ENCODE assay signal across 8 mouse cellular contexts in the genomic region with DNA sequence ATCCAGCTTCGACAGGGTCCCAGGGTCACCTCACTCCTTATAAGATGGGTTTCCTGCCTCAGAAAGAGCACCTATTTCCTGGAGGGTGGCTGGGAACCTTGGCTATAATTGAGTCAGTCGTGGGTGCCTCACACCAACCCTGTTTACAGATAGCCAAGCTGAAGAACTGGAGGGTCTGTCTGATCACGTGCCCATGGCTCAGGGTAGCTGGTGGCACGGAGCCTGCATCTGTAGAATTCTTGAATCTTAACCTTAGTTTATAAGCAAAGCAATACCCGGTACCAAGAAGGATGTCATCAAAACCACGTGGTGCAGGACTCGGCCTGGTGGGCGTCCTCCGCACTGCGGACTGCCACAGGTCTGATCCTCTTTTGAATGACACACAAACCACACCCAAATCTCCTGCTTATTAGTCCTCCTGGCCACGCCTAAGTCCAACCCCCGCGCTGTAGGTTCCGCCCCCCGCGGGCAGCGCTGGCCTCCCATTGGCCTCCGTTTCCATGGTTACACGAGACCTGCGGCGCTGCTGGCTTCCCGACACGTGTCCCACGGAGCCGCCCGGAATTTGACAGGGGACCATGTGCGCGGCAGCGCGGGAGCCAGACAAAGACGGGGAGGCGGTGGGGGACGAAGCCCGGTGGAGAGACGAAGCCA. TPM values are rescaled to one million over a fixed set of nuclear protein-coding genes. Genes with fewer than 3 reads are reported as not detected.
DNase-seq lines count a peak whose midpoint lies in the region; ATAC-seq and TF ChIP-seq lines count a peak whose summit lies in the region.

No protein-coding gene starts in this region.

- peak; percentile 93 for ATAC-seq in embryonic facial prominence, embryonic 14.5 days (ENCODE audit: low read depth)
- peak; percentile 81 for ATAC-seq in limb, embryonic 11.5 days (ENCODE audit: insufficient number of reproducible peaks, low FRiP score, low TSS enrichment, low read depth)
- peak; percentile 93 for ATAC-seq in midbrain, embryonic 13.5 days

- no peak for TF ChIP-seq POLR2A in bone marrow macrophage, adult 2 months (IDR thresholded peaks at IDR 0.05; ENCODE audit: borderline replicate concordance, low read depth, low read length)
- no peak for TF ChIP-seq POLR2A in kidney, adult 2 months (IDR thresholded peaks at IDR 0.05; ENCODE audit: low read depth, low read length)

- H3K36me3 ChIP-seq in embryonic facial prominence, embryonic 14.5 days (ENCODE audit: control insufficient read depth, insufficient read depth, low read length) = no peaks in the 10 kb centered on the region
- no peaks in the 10 kb centered on the region for H3K36me3 ChIP-seq in kidney, adult 2 months (ENCODE audit: control insufficient read depth, insufficient read depth, low read length)
- H3K36me3 ChIP-seq in limb, embryonic 11.5 days (ENCODE audit: control insufficient read depth, insufficient read depth, low read length) = no peaks in the 10 kb centered on the region
- H3K36me3 ChIP-seq in midbrain, embryonic 13.5 days = no peaks in the 10 kb centered on the region

- TF ChIP-seq CTCF in bone marrow macrophage, adult 2 months (IDR thresholded peaks at IDR 0.05; ENCODE audit: low read depth, low read length) = no peak
- TF ChIP-seq CTCF in kidney, adult 2 months (conservative IDR thresholded peaks at IDR 0.05; ENCODE audit: insufficient read depth, insufficient read length, low read depth, low read length) = no peak

- DNase-seq in embryonic facial prominence, embryonic 14.5 days (ENCODE audit: low spot score) = peak; percentile 98
- DNase-seq in heart, adult 8-10 months (ENCODE audit: low spot score) = peak; percentile 92
- DNase-seq in kidney, adult 2 months = peak; percentile 95
- DNase-seq in limb, embryonic 11.5 days (ENCODE audit: low spot score) = peak; percentile 97
- DNase-seq in skeletal muscle tissue, adult 2 months (ENCODE audit: low read depth, low spot score) = peak; percentile 82
- DNase-seq in yolk sac, embryonic 10.5 days (ENCODE audit: low spot score) = peak; percentile 92

- 3% methylated on average over 35 of the region's 35 CpGs for WGBS in embryonic facial prominence, embryonic 14.5 days
- WGBS in kidney, adult 2 months = 4% methylated on average over 35 of the region's 35 CpGs
- 3% methylated on average over 35 of the region's 35 CpGs for WGBS in limb, embryonic 11.5 days
- WGBS in midbrain, embryonic 13.5 days = 2% methylated on average over 35 of the region's 35 CpGs

- peak overlapping the region; percentile 51 for H3K4me2 ChIP-seq in embryonic facial prominence, embryonic 14.5 days (ENCODE audit: low read depth, low read length)
- H3K4me2 ChIP-seq in limb, embryonic 11.5 days (ENCODE audit: low read depth, severe bottlenecking) = peak overlapping the region; percentile 42
- peak overlapping the region; percentile 54 for H3K4me2 ChIP-seq in midbrain, embryonic 13.5 days (replicated peaks)

- peak overlapping the region; percentile 2; the same call in 1 of the 2 replicates for H3K9ac ChIP-seq in embryonic facial prominence, embryonic 14.5 days (ENCODE audit: low read depth, low read length)
- H3K9ac ChIP-seq in limb, embryonic 11.5 days (ENCODE audit: low read length) = peak overlapping the region; percentile 45; the same call in 1 of the 2 replicates
- peak overlapping the region; percentile 39; the same call in 1 of the 2 replicates for H3K9ac ChIP-seq in midbrain, embryonic 13.5 days (replicated peaks)

- H3K9me3 ChIP-seq in embryonic facial prominence, embryonic 14.5 days (ENCODE audit: control insufficient read depth, low read length) = no peaks in the 10 kb centered on the region
- H3K9me3 ChIP-seq in limb, embryonic 11.5 days (ENCODE audit: control insufficient read depth, low read length) = no peaks in the 10 kb centered on the region; the same call in 1 of the 2 replicates
- no peaks in the 10 kb centered on the region for H3K9me3 ChIP-seq in midbrain, embryonic 13.5 days

- H3K4me3 ChIP-seq in bone marrow macrophage, adult 2 months (ENCODE audit: insufficient read depth, low read length) = peak overlapping the region; percentile 16; the same call in 1 of the 2 replicates
- H3K4me3 ChIP-seq in embryonic facial prominence, embryonic 14.5 days (ENCODE audit: low read depth, low read length) = peak overlapping the region; percentile 25
- H3K4me3 ChIP-seq in kidney, adult 2 months (ENCODE audit: insufficient read depth, low read depth, low read length) = no peak overlapping the region
- no peak overlapping the region; the same call in 1 of the 2 replicates for H3K4me3 ChIP-seq in limb, embryonic 11.5 days (ENCODE audit: low read depth, low read length)
- peak overlapping the region; percentile 25 for H3K4me3 ChIP-seq in midbrain, embryonic 13.5 days (replicated peaks)

- H3K4me1 ChIP-seq in bone marrow macrophage, adult 2 months (ENCODE audit: control insufficient read depth, insufficient read depth, low read length) = peaks cover 27% of the 10 kb centered on the region
- peaks cover 19% of the 10 kb centered on the region for H3K4me1 ChIP-seq in embryonic facial prominence, embryonic 14.5 days (ENCODE audit: control insufficient read depth, insufficient read depth, low read length)
- 0 out of 2 replicates have a peak, but pooled peaks cover 11% of the 10 kb centered on the region for H3K4me1 ChIP-seq in kidney, adult 2 months (ENCODE audit: control insufficient read depth, insufficient read depth, low read length)
- H3K4me1 ChIP-seq in limb, embryonic 11.5 days (ENCODE audit: control insufficient read depth, insufficient read depth, low read length) = peaks cover 29% of the 10 kb centered on the region
- peaks cover 52% of the 10 kb centered on the region for H3K4me1 ChIP-seq in midbrain, embryonic 13.5 days (replicated peaks)

- no peak overlapping the region for H3K27ac ChIP-seq in bone marrow macrophage, adult 2 months (ENCODE audit: insufficient read depth, low read depth, low read length)
- no peak overlapping the region for H3K27ac ChIP-seq in embryonic facial prominence, embryonic 14.5 days (replicated peaks; ENCODE audit: low read depth, low read length)
- H3K27ac ChIP-seq in kidney, adult 2 months (ENCODE audit: insufficient read depth, low read depth, low read length) = no peak overlapping the region
- H3K27ac ChIP-seq in limb, embryonic 11.5 days (replicated peaks; ENCODE audit: low read depth, low read length) = peak overlapping the region; percentile 62; the same call in 1 of the 2 replicates
- peak overlapping the region; percentile 83 for H3K27ac ChIP-seq in midbrain, embryonic 13.5 days

- no peaks in the 10 kb centered on the region for H3K27me3 ChIP-seq in embryonic facial prominence, embryonic 14.5 days (replicated peaks; ENCODE audit: control insufficient read depth, insufficient read depth, low read length)
- no peaks in the 10 kb centered on the region for H3K27me3 ChIP-seq in kidney, adult 2 months (replicated peaks; ENCODE audit: control insufficient read depth, insufficient read depth, low read length)
- no peaks in the 10 kb centered on the region for H3K27me3 ChIP-seq in limb, embryonic 11.5 days (ENCODE audit: control insufficient read depth, insufficient read depth, low read length)
- H3K27me3 ChIP-seq in midbrain, embryonic 13.5 days = no peaks in the 10 kb centered on the region

RNA-seq across cellular contexts. Expression of a gene that starts 49.9 kb away (rescaled TPM):
- polyA plus RNA-seq in bone marrow macrophage, adult 2 months (2012; ENCODE audit: insufficient read depth, insufficient read length, missing spikeins) = 0.87 and 2.8 TPM in 2 replicates
- polyA plus RNA-seq in embryonic facial prominence, embryonic 14.5 days (2014; fragmentation: Nextera tagmentation; extraction: Ambion mirVana) = 0.96 and 1.7 TPM in 2 replicates
- total RNA-seq in heart, adult 8-10 months (2022) = 1 to 10 TPM in 3 of 4 experiments, under 1 TPM in 1; 0.69 to 2.3 (median 1.5) TPM
- polyA plus RNA-seq in kidney, adult 2 months (2012; rRNA removed) = 1.2 and 1.3 TPM in 2 replicates
- polyA plus RNA-seq in limb, embryonic 11.5 days (2014; fragmentation: Nextera tagmentation; extraction: Ambion mirVana) = 0.37 and 1.0 TPM in 2 replicates
- 0.27 and 0.43 TPM in 2 replicates for polyA plus RNA-seq in midbrain, embryonic 13.5 days (2015; fragmentation: Nextera tagmentation; extraction: Ambion mirVana)

Comparison
In these comparisons a context has a peak if more than half of its experiments do, and no peak if none do; other contexts are left out.
1. H3K27ac ChIP-seq: peak in limb, embryonic 11.5 days (single experiment) and midbrain, embryonic 13.5 days (single experiment); none in bone marrow macrophage, adult 2 months (single experiment), embryonic facial prominence, embryonic 14.5 days (single experiment) and kidney, adult 2 months (single experiment).
2. H3K4me3 ChIP-seq: peak in bone marrow macrophage, adult 2 months (single experiment), embryonic facial prominence, embryonic 14.5 days (single experiment) and midbrain, embryonic 13.5 days (single experiment); none in kidney, adult 2 months (single experiment) and limb, embryonic 11.5 days (single experiment).
3. Peak in every context shown above with its lines, with median percentiles within 50 percentile points of each other: ATAC-seq, DNase-seq, H3K4me2 ChIP-seq and H3K9ac ChIP-seq.